Mouse (Mus musculus) erythroid progenitor cell, adult 5-6 weeks (primary cell): ENCODE results near the gene Olfr1489. TPM values are rescaled to one million over a fixed set of nuclear protein-coding genes. Genes with fewer than 3 reads are reported as not detected.
"Not testable (repeated sequence)": the region's sequence is repeated elsewhere in the genome, so short reads cannot be mapped to it uniquely, and the experiment has no call there.

ENCODE experiments used
- ATAC-seq: replicated peaks from 2 replicates; pipeline ENCODE4 v1.8.0; 2016; ENCODE audit warnings: moderate number of reproducible peaks, mild to moderate bottlenecking, moderate TSS enrichment, inconsistent platforms; ENCODE audit not compliant: poor library complexity, low FRiP score, severe bottlenecking
- total RNA-seq, 2 experiments: library from RNA; stranded (forward) in 1 of 2; stranded (reverse) in 1 of 2; fragments of 150-400 nt in 1 of 2; fragments of 186-747, 209-891 nt in 1 of 2; gene quantifications; 2 replicates each; pipeline versions ENCODE4 v1.2.3 to v1.2.4; 2015 to 2017; ENCODE audit warnings: low replicate concordance in 2 of 2

The Olfr1489 gene
- total RNA-seq (2015; ENCODE audit: low replicate concordance) (not detected in 2 replicates), total RNA-seq (2017; ENCODE audit: low replicate concordance) (not detected in 2 replicates)

- ATAC-seq: no peak
Observed at GRCm38 (mm10) chr19:13631321-13631720, at the start of gene Olfr1489. Gene Olfr1489, plus strand, starts transcription at chr19:13631621.

GRCm38 (mm10) chr19:13583211-13583610 is 48.2 kb upstream of the Olfr1489 start, which contains the start of gene Olfr1484:
Gene Olfr1484, plus strand, starts transcription at chr19:13583511.
- ATAC-seq: no peak

- not testable (repeated sequence) for ATAC-seq
Observed at GRCm38 (mm10) chr19:13617075-13617474, 14.3 kb upstream of the Olfr1489 start, which contains the start of gene Olfr1487. Gene Olfr1487, plus strand, starts transcription at chr19:13617375.

GRCm38 (mm10) chr19:13650791-13651190 is 19.4 kb downstream of the Olfr1489 start, which contains the start of gene Olfr1490:
Gene Olfr1490, plus strand, starts transcription at chr19:13651091.
- no peak for ATAC-seq

Other genes starting within 250 kb of the Olfr1489 start
- not detected in 2 replicates for gene Olfr1469, start 223.8 kb upstream of the Olfr1489 start, total RNA-seq (2015; ENCODE audit: low replicate concordance)
- not detected in 2 replicates for gene Olfr1469, start 223.8 kb upstream of the Olfr1489 start, total RNA-seq (2017; ENCODE audit: low replicate concordance)
- not detected in 2 replicates for gene Olfr1471, start 188.2 kb upstream of the Olfr1489 start, total RNA-seq (2015; ENCODE audit: low replicate concordance)
- gene Olfr1471, start 188.2 kb upstream of the Olfr1489 start, total RNA-seq (2017; ENCODE audit: low replicate concordance): not detected in 2 replicates
- not detected in 2 replicates for gene Olfr1472, start 175.5 kb upstream of the Olfr1489 start, total RNA-seq (2015; ENCODE audit: low replicate concordance)
- gene Olfr1472, start 175.5 kb upstream of the Olfr1489 start, total RNA-seq (2017; ENCODE audit: low replicate concordance): not detected in 2 replicates
- not detected in 2 replicates for gene Olfr1474, start 162.1 kb upstream of the Olfr1489 start, total RNA-seq (2015; ENCODE audit: low replicate concordance)
- not detected in 2 replicates for gene Olfr1474, start 162.1 kb upstream of the Olfr1489 start, total RNA-seq (2017; ENCODE audit: low replicate concordance)
- not detected in 2 replicates for gene Olfr1475, start 151.4 kb upstream of the Olfr1489 start, total RNA-seq (2015; ENCODE audit: low replicate concordance)
- not detected in 2 replicates for gene Olfr1475, start 151.4 kb upstream of the Olfr1489 start, total RNA-seq (2017; ENCODE audit: low replicate concordance)
- not detected in 2 replicates for gene Olfr1477, start 131.1 kb upstream of the Olfr1489 start, total RNA-seq (2015; ENCODE audit: low replicate concordance)
- gene Olfr1477, start 131.1 kb upstream of the Olfr1489 start, total RNA-seq (2017; ENCODE audit: low replicate concordance): not detected in 2 replicates
- gene Olfr1480, start 103.7 kb upstream of the Olfr1489 start, total RNA-seq (2015; ENCODE audit: low replicate concordance): not detected in 2 replicates
- not detected in 2 replicates for gene Olfr1480, start 103.7 kb upstream of the Olfr1489 start, total RNA-seq (2017; ENCODE audit: low replicate concordance)
- gene Olfr1484, start 48.1 kb upstream of the Olfr1489 start, total RNA-seq (2015; ENCODE audit: low replicate concordance): not detected in 2 replicates
- 0.39 TPM in 1 of 2 replicates, not detected in the other for gene Olfr1484, start 48.1 kb upstream of the Olfr1489 start, total RNA-seq (2017; ENCODE audit: low replicate concordance)
- not detected in 2 replicates for gene Olfr1487, start 14.2 kb upstream of the Olfr1489 start, total RNA-seq (2015; ENCODE audit: low replicate concordance)
- gene Olfr1487, start 14.2 kb upstream of the Olfr1489 start, total RNA-seq (2017; ENCODE audit: low replicate concordance): not detected in 2 replicates
- gene Olfr1490, start 19.5 kb downstream of the Olfr1489 start, total RNA-seq (2015; ENCODE audit: low replicate concordance): not detected in 2 replicates
- gene Olfr1490, start 19.5 kb downstream of the Olfr1489 start, total RNA-seq (2017; ENCODE audit: low replicate concordance): not detected in 2 replicates
- not detected in 2 replicates for gene Olfr1491, start 65.6 kb downstream of the Olfr1489 start, total RNA-seq (2015; ENCODE audit: low replicate concordance)
- gene Olfr1491, start 65.6 kb downstream of the Olfr1489 start, total RNA-seq (2017; ENCODE audit: low replicate concordance): not detected in 2 replicates
- not detected in 2 replicates for gene Olfr1493-ps1, start 91.7 kb downstream of the Olfr1489 start, total RNA-seq (2015; ENCODE audit: low replicate concordance)
- gene Olfr1493-ps1, start 91.7 kb downstream of the Olfr1489 start, total RNA-seq (2017; ENCODE audit: low replicate concordance): not detected in 2 replicates
- gene Olfr1494, start 108.1 kb downstream of the Olfr1489 start, total RNA-seq (2015; ENCODE audit: low replicate concordance): not detected in 2 replicates
- not detected in 2 replicates for gene Olfr1494, start 108.1 kb downstream of the Olfr1489 start, total RNA-seq (2017; ENCODE audit: low replicate concordance)
- not detected in 2 replicates for gene Olfr1495, start 133.0 kb downstream of the Olfr1489 start, total RNA-seq (2015; ENCODE audit: low replicate concordance)
- not detected in 2 replicates for gene Olfr1495, start 133.0 kb downstream of the Olfr1489 start, total RNA-seq (2017; ENCODE audit: low replicate concordance)
- gene Olfr1496, start 146.3 kb downstream of the Olfr1489 start, total RNA-seq (2015; ENCODE audit: low replicate concordance): not detected in 2 replicates
- not detected in 2 replicates for gene Olfr1496, start 146.3 kb downstream of the Olfr1489 start, total RNA-seq (2017; ENCODE audit: low replicate concordance)
- gene Olfr1497, start 166.6 kb downstream of the Olfr1489 start, total RNA-seq (2015; ENCODE audit: low replicate concordance): not detected in 2 replicates
- not detected in 2 replicates for gene Olfr1497, start 166.6 kb downstream of the Olfr1489 start, total RNA-seq (2017; ENCODE audit: low replicate concordance)
- not detected in 2 replicates for gene Olfr1499, start 187.8 kb downstream of the Olfr1489 start, total RNA-seq (2015; ENCODE audit: low replicate concordance)
- gene Olfr1499, start 187.8 kb downstream of the Olfr1489 start, total RNA-seq (2017; ENCODE audit: low replicate concordance): not detected in 2 replicates
- gene Olfr1500, start 198.9 kb downstream of the Olfr1489 start, total RNA-seq (2015; ENCODE audit: low replicate concordance): not detected in 2 replicates
- not detected in 2 replicates for gene Olfr1500, start 198.9 kb downstream of the Olfr1489 start, total RNA-seq (2017; ENCODE audit: low replicate concordance)
- not detected in 2 replicates for gene Olfr1501, start 219.1 kb downstream of the Olfr1489 start, total RNA-seq (2015; ENCODE audit: low replicate concordance)
- gene Olfr1501, start 219.1 kb downstream of the Olfr1489 start, total RNA-seq (2017; ENCODE audit: low replicate concordance): not detected in 2 replicates
- gene Olfr1502, start 230.2 kb downstream of the Olfr1489 start, total RNA-seq (2015; ENCODE audit: low replicate concordance): not detected in 2 replicates
- not detected in 2 replicates for gene Olfr1502, start 230.2 kb downstream of the Olfr1489 start, total RNA-seq (2017; ENCODE audit: low replicate concordance)